Mouse (Mus musculus) stomach, postnatal 0 days (tissue): Measurements from ENCODE around the gene Kdelc1.

Experiments
- CTCF ChIP-seq: IDR thresholded peaks from 2 replicates; pipeline ENCODE4 v1.5.1; 2016; ENCODE audit warnings: antibody characterized with exemption, low read depth, mild to moderate bottlenecking, moderate library complexity
- EP300 ChIP-seq: optimal IDR thresholded peaks from 2 replicates; pipeline ENCODE3; 2016; ENCODE audit warnings: antibody characterized with exemption

DNA sequence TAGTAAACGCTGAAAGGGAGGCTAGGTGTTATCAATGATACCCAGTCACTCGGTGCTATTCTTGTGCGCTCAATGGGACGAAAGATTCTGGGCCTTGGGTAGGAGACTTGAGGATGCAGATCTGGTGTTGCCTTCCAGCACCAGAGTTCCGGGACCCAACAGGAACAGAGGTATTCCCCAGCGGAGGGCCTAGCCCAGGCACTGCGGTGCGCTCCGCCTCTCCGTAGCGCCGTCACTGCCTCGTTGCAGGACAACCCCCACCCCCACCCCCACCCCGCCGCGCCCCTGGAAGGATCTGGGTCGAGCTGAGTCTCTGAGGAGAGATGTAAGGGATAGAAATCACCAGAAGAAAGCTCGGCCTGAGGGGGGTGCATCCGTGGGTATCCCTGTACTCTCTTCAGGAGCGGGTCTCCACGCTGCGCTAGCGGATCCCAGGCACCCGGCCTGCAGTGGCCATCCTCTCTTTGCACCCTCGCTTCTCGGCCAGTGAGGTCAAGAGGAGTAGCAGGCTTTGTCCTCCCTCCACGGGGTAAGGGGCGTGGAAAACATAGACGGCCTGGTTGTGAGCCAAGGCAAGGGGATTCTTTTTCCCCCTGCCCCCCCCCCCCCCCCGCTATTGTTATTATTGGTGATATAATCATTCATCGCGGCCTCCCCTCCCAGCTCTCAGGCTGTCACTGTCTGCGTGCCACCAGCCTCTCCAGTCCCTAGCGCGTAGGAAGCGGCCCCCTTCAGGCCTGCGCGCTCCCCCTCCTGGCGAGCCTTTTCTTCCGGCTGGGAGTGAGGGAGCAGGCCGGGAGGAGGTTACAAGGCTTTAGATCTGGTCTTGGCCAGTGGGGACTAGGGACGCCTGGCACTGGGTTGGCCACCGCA, 829 bp upstream of the Kdelc1 start:
- TF ChIP-seq CTCF (peak; percentile 75), EP300 (no peak)
